Mouse (Mus musculus): ENCODE measurements around the gene Ptprm. TPM values are rescaled to one million over a fixed set of nuclear protein-coding genes. Genes with fewer than 3 reads are reported as not detected.

Gene Ptprm
- total RNA-seq, 2 experiments from 2014 or later = 31.2 to 33.6 TPM

DNA sequence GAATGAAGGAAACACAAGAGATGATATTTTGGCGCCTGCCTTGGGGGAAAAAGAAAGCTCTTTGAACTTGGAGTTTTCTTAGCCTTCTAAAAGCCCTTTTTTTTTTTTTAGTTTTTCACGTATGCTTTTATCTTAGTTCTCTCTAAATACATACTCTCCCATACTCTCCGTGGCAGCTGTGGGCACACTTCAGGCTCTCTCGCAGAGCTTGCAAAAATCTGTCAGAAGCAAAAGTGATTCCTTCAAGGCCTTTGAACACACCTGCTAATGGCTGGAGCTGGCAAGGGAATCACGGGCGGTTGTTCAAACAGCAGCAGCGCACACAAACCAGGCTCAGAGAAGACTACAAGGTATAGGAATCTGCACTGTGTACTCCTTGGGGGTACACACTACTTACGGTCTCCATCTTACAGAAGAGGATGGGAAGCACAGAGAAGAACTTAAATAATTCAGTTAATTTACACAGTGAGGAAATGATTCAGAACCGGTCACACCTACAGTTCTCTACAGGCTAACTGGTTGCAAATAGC lies 55.9 kb downstream of the Ptprm start:
- intact Hi-C loops (cut with DNase I; ENCODE audit: low total_unique reads) = no loop called here
- DNase-seq = no peak

GRCm38 (mm10) chr17:67296604-67297595 lies 57.4 kb downstream of the Ptprm start:
- DNase-seq = no peak
- intact Hi-C loops (cut with DNase I; ENCODE audit: low total_unique reads) = no loop called here

- DNase-seq = no peak
- intact Hi-C loops (cut with DNase I; ENCODE audit: low total_unique reads) = no loop called here
These were observed 63.5 kb downstream of the Ptprm start for GRCm38 (mm10) chr17:67290662-67291240.

- intact Hi-C loops (cut with DNase I; ENCODE audit: low total_unique reads) = no loop called here
- no peak for DNase-seq
These were observed 66.8 kb downstream of the Ptprm start for GRCm38 (mm10) chr17:67287501-67287900.

DNA sequence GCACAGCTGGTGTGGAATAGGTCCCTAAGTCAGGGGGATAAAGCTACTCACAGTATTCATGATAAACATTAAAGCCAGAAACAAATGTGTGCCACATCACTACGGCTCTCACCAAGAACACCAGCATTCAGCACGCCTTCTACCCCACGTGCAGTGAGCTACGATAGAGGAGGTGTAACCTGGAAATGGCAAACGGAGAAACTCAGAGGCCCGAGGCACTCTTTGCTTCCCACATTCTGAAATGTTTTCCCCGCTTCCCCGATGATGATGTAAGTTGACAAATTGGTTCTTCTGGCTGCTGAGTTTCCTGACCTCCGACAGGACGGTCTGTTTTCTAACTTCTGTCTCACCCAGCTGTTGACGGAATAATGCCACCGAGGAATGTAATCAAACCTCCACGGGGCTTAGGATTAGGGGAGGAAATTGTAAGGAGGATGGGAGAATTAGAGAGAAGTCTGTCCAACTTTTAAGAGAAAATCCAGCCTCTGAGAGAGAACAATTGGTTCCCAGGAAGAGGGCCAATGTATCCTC lies 72.6 kb downstream of the Ptprm start:
- DNase-seq = no peak
- intact Hi-C loops (cut with DNase I; ENCODE audit: low total_unique reads) = no loop called here

DNA sequence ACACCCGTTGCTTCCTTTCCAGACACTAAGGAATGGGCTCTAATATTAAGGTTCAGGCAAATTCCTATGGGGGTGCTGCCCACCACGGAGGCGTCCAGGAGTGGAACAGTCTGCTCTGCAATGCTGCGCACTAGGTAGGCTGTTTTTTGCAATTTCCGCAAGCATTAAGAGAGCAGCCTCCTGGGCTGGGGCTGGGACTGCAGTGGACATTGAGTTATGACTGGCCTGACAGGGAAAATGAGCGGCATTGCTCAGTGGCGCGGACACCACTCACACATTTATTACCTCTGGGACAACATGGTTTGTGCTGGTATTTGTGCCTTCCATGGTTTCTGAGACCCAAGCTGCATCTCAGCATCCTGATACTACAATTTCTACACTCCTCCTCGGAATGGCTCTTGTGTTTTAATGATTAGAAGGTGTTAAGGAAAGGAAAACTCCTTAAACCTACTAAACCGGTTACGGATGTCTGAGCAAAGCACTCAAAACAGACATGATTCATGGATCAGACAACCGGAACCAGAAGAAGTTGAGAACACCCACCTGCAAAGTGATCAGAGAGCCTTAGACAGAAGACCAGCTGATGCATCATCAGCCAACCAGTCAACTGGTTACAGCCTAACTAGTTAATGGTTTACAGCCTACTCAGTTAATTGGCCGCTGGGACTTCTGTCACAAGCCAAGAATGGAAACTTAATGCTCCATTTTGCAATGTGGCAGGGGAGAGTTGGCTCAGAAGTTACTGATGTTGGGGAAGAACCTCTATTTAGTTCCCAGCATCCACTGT lies 76.9 kb downstream of the Ptprm start:
- no peak for DNase-seq
- intact Hi-C loops (cut with DNase I; ENCODE audit: low total_unique reads) = no loop called here

- intact Hi-C loops (cut with DNase I; ENCODE audit: low total_unique reads) = no loop called here
- DNase-seq = peak; percentile 52
These were observed 79.6 kb downstream of the Ptprm start for GRCm38 (mm10) chr17:67274531-67275094.

GRCm38 (mm10) chr17:67272928-67273327 lies 81.3 kb downstream of the Ptprm start:
- no peak for DNase-seq
- intact Hi-C loops (cut with DNase I; ENCODE audit: low total_unique reads) = no loop called here

DNA sequence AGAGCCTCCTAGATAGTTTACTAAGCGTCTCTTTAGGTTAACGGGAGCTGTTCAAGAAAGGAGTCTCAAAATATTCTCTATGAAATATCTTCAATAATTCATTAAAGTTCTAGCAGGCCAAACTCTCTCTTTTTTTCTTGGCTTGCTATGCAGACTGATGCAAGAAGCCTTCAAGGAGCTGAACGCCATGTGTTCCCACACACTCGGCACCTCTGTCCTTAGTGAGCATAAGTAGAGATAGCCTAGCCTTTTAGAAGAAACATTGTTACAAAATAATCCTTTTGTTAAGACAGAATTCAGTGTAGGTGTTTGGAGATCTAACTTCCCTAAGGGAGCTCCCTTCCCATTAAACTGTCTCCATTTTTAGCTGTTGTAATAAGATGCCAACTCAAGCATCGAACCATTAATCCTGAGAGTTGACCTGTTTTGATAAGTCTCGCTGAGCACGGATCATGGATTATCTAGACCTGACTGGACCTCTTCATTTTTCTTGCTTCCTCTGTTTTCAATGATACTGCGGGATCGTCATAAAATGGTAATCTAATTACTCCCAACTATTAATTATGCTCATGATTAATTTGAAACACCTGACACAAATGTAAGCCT lies 85.7 kb downstream of the Ptprm start:
- no peak for DNase-seq
- intact Hi-C loops (cut with DNase I; ENCODE audit: low total_unique reads) = no loop called here

- intact Hi-C loops (cut with DNase I; ENCODE audit: low total_unique reads) = no loop called here
- DNase-seq = peak; percentile 14
These were observed 88.0 kb downstream of the Ptprm start for GRCm38 (mm10) chr17:67266270-67266669.

GRCm38 (mm10) chr17:67265520-67265919 lies 88.7 kb downstream of the Ptprm start:
- intact Hi-C loops (cut with DNase I; ENCODE audit: low total_unique reads) = no loop called here

GRCm38 (mm10) chr17:67264716-67265115 lies 89.5 kb downstream of the Ptprm start:
- no peak for DNase-seq
- intact Hi-C loops (cut with DNase I; ENCODE audit: low total_unique reads) = no loop called here

More at GRCm38 (mm10) chr17:67265520-67265919, 88.7 kb downstream of the Ptprm start:
- DNase-seq = no peak

- no peak for DNase-seq
- intact Hi-C loops (cut with DNase I; ENCODE audit: low total_unique reads) = no loop called here
These were observed 91.2 kb downstream of the Ptprm start for GRCm38 (mm10) chr17:67263024-67263423.

GRCm38 (mm10) chr17:67260016-67260415 lies 94.2 kb downstream of the Ptprm start:
- intact Hi-C loops (cut with DNase I; ENCODE audit: low total_unique reads) = no loop called here
- no peak for DNase-seq

DNA sequence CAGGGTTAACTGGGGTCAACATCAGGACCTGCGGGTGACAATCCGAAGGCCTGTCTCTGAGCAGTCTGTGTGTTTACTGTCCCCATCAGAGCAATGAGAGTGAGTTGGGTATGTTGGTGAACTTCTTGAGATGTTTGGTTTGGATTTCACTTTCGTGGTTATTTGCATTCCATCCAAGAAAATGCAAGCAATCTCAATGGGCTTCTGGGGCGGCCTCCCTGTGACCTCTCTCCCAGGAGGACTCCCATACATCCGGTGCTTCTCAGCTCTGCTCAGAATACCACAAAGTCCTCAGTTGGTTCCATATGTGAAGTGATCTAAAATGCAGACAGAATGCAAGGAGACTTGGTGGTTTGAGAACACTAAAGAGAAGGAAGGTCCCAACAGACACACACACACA lies 96.5 kb downstream of the Ptprm start:
- DNase-seq = no peak
- intact Hi-C loops (cut with DNase I; ENCODE audit: low total_unique reads) = no loop called here

DNA sequence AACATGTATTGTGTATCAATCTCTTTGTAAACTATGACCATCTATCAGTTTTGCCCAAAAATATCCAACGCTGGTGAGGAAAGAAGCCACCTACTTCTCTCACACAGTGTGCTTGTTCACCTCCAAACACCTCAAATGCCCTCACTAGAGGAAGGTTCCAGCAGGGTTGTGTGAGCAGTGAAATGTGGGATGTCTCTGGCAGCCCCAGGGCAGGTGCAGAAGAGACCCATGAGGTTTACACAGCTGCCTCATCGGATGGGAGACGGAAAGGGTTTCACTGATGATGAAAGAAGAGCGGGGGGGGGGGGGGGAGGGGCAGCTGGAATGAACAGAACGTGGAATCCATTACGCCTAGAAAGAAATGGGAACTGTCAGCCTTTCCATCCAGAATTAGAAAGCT lies 98.1 kb downstream of the Ptprm start:
- DNase-seq = no peak
- intact Hi-C loops (cut with DNase I; ENCODE audit: low total_unique reads) = no loop called here

- intact Hi-C loops (cut with DNase I; ENCODE audit: low total_unique reads) = no loop called here
- DNase-seq = no peak
These were observed 100.8 kb downstream of the Ptprm start for GRCm38 (mm10) chr17:67253445-67253844.

GRCm38 (mm10) chr17:67252992-67253391 lies 101.3 kb downstream of the Ptprm start:
- no peak for DNase-seq
- intact Hi-C loops (cut with DNase I; ENCODE audit: low total_unique reads) = no loop called here

Measured in gastrocnemius, postnatal 14 days (tissue).